Mouse (Mus musculus) ovary, postnatal 14 days (tissue): Measurements from ENCODE around the gene Lbh.

ENCODE experiments used
- DNase-seq: peaks from one replicate; pipeline ENCODE4 v3.0.0; 2022; ENCODE audit warnings: low spot score

Lbh gene

GRCm38 (mm10) chr17:72918053-72918452, at the start of gene Lbh:
Gene Lbh, plus strand, starts transcription at chr17:72918305.
- DNase-seq: peak; percentile 89

- DNase-seq: no peak
Observed at GRCm38 (mm10) chr17:72878979-72879378, 39.1 kb upstream of the Lbh start.

DNA sequence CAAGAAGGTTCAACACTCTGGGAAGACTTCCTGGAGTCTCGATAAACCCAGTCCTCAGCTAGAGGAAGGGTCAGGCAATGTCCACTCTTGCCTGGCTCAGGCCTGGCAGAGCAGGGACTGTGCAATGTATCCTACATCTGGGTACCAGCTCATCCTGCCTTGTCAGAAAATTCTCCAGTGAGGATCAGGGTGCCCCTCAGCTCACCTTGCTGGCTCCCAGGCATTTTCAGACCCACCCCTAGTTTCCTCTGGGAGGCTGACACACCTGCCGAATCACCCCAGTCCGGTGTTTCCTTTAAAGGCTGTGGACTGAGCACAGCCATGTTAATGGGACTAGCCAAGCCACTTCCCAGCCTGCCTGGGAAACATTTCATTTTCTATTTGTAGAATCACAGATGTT, 37.9 kb upstream of the Lbh start:
- DNase-seq: no peak

DNA sequence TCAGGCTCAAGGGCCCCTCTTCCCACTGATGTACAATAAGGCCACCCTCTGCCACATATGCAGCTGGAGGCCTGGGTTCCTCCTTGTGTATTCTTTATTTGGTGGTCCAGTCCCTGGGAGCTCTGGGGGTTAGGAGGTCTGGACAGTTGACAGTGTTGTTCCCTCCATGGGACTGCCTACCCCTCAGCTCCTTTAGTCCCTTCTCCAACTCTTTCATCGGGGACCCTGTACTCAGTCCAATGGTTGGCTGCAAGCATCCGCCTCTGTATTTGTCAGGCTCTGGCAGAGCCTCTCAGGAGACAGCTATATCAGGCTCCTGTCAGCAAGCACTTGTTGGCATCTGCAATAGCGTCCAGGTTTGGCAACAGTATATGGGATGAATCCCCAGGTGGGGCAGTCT, 37.1 kb upstream of the Lbh start:
- DNase-seq: no peak

- DNase-seq: no peak
Observed at GRCm38 (mm10) chr17:72881804-72882203, 36.3 kb upstream of the Lbh start.

DNA sequence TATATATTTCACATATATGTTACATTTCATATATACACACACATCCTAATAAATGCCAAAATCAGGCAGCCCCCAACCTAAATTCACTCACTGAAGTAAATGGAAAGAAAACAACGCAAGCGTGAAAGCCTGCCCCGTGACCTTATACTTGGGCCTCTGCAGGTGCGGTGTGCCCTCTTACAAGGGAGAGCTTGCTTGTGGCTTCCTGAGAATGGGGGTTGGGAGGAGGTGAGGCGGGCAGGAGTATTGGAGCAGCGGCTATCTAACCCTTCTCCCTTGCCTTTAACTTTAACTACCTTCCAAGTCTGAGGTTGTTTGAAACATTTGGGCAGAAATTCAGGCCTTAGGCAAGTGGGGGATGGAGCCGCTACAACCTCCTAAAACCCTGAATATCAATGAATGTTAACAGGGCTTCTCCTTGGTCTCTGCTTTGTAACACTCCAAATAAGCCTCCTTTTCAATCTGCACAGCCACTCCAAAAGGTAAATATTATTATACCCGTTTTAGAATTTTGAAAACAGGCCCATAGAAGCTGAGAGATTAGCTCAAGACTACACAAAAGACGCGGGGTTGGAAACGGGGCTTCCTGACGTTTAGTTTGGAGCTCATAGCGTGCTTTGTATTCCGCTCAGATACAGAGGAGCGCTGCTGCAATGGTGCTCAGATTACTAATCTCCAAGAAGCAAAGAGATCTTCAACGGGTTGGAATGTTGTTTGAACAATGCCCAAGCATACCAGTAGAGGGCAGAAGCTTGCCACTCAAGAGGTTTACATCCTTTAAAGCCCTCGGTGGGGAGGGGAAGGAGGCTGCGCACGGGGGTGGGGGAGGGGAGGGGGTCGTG, 28.3 kb upstream of the Lbh start:
- peak; percentile 52 for DNase-seq

DNA sequence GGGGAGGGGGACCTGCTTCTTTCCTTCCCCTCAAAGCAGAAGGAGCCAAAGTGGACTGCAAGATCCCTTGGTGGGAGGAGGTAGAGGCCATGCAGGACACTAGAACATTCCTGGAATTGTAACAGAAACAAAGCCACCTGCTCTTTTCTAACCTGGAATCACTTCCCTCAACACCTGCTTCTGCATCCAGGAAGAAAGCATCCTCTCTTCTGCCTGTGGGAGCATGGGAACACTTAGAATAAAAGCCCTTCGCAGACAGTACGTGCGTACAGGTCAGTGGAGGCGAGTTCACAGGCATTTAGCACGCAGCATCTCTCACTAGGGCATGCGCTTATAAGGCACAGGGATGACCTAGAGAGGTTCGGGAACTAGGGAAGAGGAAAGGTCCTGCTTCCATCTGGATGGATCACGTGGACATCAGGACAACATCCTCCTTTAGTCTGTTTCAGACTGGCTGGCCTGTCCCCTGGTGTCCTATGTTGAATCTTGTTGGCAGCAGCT, 27.7 kb upstream of the Lbh start:
- DNase-seq: no peak

GRCm38 (mm10) chr17:72891556-72891955, 26.5 kb upstream of the Lbh start:
- DNase-seq: no peak

DNA sequence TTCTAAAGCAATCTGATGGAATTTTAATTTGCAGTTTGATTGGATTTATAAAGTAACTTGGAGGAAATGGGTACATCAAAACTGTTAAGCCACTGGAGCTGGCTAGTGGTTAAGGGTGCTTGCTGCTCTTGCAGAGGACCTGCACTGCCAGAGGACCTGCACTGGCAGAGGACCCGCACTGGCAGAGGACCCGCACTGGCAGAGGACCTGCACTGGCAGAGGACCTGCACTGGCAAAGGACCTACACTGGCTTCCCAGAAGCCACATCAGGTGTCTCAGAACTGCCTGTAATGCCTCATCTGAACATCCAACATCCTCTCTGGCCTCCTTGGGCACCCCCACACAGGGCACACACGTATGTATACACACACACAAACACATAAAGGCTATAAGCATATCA, 22.6 kb upstream of the Lbh start:
- DNase-seq: no peak

GRCm38 (mm10) chr17:72897076-72897475, 21.0 kb upstream of the Lbh start:
- DNase-seq: no peak

DNA sequence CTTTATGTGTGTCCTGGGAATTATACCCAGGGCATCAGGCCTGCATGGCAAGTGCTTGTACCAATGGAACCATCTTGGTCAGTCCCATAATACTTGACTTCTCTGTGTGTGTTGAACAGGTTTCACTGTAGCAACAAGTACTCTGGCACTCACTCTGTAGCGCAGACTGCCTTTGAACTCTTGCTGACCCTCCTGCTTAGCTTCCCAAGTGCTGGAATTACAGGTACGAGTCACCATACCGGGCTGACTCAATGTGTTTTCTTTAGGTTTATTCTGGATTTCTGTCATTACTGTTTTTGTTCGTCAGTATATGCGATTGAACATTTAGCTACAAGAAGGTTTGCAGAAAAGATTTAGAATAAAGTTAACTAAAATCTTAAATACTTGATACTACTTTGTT, 20.1 kb upstream of the Lbh start:
- DNase-seq: no peak

DNA sequence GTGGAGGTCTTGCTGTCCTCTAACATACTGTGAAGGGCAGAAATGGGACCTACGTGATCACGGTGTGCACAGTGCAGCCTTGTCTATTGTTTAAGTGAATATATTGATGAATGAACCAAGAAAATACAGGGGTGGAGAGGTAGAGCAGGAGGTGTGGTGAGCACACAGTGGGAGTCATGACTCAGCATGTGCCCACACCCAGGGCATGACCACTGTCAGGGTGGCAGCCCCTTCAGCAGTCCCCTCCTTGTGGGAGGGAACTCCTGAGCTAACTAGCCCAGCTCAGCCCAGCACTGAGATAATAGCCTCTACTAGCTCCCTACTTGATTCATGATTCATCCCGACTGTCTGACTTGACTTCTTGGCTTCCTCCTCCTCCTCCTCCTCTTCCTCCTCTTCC, 19.3 kb upstream of the Lbh start:
- DNase-seq: no peak

- DNase-seq: no peak
Observed at GRCm38 (mm10) chr17:72901021-72901420, 17.1 kb upstream of the Lbh start.

DNA sequence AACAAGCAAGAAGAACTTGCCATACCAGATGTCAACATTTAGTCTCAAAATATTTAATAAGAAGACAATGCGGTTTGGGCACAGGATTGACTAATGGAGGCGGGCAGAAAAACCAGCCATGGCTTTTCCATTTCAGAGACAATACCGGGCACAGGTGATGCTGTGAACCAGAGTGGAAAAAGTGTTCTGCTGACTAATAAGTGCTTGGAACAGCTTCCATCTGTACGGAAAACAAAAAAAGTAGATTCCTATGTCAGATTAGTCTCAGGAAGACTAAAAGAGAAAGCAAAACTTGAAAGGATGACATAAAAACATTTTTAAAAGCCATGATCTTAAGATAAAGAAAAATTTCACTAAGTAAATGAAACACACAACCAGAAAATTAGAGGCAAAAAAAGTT, 16.4 kb upstream of the Lbh start:
- DNase-seq: no peak

GRCm38 (mm10) chr17:72903321-72903720, 14.8 kb upstream of the Lbh start:
- DNase-seq: no peak

- DNase-seq: no peak
Observed at GRCm38 (mm10) chr17:72903921-72904421, 14.1 kb upstream of the Lbh start.

DNA sequence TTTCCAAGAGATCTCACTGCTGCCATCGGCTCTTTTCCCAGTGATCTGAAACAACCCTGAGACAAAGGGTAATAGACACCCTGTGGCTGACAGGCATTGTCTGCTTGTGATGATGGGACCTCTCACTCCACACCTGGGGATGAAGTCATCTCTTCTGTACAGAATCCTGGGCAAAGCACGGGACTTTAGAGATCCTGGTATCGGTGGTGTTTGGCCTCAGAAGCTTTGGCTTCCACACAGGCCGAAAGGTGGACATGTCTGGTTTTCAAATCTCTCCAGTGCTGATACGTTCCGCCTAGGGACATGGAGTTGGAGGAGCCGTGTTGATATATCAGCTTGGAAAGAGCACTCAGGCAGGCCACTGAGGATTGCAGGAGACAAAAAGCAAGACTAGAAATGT, 13.2 kb upstream of the Lbh start:
- DNase-seq: no peak

DNA sequence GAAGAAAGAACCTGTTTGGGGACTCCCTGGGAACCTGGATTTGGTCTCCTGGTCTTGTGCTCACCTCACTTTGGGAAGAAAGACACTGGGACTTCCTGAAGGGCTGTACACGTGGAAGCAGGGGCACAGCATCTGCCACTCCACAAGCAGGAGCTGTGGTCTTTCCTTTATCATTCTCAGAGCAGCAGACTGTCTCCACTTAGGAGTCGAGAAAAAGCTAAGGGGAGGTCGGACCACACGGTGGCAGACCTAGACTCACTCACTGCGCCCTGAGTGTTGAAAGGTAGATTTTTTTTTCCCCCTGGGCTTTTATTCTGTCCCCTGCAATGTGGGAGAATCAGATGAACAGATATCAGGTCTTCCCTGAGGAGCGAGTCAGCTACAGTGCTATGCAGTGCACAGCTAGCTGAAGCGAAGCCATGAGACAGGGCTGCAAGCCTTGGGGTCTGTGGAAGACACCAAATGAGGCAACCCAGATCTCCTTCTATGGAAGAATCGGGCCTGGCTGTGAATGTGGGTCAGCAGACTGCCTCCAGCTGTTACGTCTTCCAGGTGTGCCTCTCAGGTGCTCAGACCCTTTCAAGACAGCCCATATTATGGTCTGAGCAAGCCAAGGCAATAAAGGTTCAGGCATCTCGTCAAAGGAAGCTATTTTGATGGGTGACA, 11.7 kb upstream of the Lbh start:
- no peak for DNase-seq

- DNase-seq: no peak
Observed at GRCm38 (mm10) chr17:72907211-72907610, 10.9 kb upstream of the Lbh start.

DNA sequence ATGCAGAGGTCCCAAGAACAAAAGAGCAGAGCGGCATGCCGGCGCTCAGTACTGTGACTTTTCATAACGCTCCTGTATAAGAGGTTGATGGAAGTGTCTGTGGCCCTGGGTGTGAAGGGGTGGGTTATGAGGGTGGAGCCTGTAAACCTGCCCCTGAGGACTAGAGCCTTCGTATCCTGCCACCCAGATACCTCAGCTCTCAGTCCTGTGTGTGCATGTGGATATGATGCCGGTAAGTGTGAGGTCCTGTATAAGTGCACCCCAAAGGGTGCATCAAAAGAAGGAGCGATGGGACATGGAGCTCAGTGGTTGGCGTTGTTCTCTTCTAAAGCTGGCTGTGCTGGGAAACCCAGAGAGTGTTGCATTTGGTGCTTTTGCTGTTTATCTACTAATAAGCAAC, 10.3 kb upstream of the Lbh start:
- DNase-seq: no peak

- DNase-seq: no peak
Observed at GRCm38 (mm10) chr17:72908561-72908960, 9.5 kb upstream of the Lbh start.

GRCm38 (mm10) chr17:72909061-72909852, 8.8 kb upstream of the Lbh start:
- no peak for DNase-seq

DNA sequence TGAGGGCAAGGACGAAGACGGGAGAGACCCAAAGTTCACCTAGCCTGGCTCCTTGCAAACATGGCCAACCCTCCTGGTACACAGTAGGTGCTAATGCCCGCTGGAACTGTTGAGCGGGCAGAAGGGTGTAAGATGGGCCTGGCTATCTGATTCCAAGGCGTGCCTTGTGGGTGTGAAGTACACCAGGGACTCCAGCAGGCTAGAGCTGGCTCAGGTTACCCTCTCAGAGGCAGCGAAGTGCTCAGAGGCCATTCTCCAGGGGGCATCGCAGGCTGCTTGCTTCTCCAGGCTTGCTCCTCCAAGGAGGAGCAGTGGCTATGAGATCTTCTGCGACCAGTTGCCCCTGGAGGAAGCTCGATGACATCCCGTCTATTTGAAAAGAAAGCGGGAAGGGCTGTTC, 6.8 kb upstream of the Lbh start:
- no peak for DNase-seq
